ENCODE assay signal across 7 mouse cellular contexts in the genomic region with DNA sequence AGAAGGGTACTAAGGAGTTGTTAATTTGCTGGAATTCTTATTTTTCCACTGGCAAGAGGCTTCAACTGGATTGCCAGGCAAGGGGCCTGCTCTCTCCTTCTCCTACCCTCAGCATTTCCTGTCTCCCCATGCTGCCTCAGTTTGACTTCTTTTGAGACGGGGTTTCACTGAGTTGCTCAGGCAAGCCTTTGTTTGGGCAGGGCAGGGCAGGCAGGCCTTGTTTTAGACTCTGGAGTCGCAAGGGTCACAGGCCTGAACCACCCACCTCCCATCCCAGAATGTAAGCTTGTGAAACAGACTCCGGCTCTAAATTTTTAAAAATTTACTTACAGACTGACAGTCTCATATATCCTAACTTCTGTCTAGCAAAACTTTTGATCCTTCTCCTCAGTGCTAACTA. TPM values are rescaled to one million over a fixed set of nuclear protein-coding genes. Genes with fewer than 3 reads are reported as not detected.
A peak's percentile ranks its signal among the peaks of the same experiment; 100 is the strongest.
DNase-seq lines count a peak whose midpoint lies in the region; ATAC-seq and TF ChIP-seq lines count a peak whose summit lies in the region.

No protein-coding gene starts in this region.

- DNase-seq in lung, postnatal 0 days (ENCODE audit: low spot score): no peak
- no peak for DNase-seq in lung, postnatal 36 days
- DNase-seq in forebrain, embryonic 11.5 days (ENCODE audit: low spot score): no peak
- no peak for DNase-seq in limb, embryonic 14.5 days (ENCODE audit: low spot score)
- DNase-seq in gastrocnemius, postnatal 25 days: no peak
- no peak for DNase-seq in left cerebral cortex, adult 8-10 months (ENCODE audit: low spot score in 2 of 2)

- 43% methylated on average over 3 of the region's 3 CpGs for WGBS in lung, postnatal 0 days
- 29% methylated on average over 3 of the region's 3 CpGs for WGBS in forebrain, embryonic 11.5 days
- 49% methylated on average over 3 of the region's 3 CpGs for WGBS in limb, embryonic 14.5 days
- WGBS in stomach, embryonic 15.5 days: 34% methylated on average over 3 of the region's 3 CpGs

- ATAC-seq in lung, postnatal 0 days: no peak
- ATAC-seq in forebrain, embryonic 11.5 days (replicated peaks; ENCODE audit: low FRiP score): no peak
- ATAC-seq in limb, embryonic 14.5 days (ENCODE audit: low FRiP score, low read depth): no peak
- no peak for ATAC-seq in stomach, embryonic 15.5 days (ENCODE audit: insufficient read depth, low FRiP score, low read depth)

- TF ChIP-seq CTCF in lung, postnatal 0 days (IDR thresholded peaks at IDR 0.05): no peak

- no peaks in the 10 kb centered on the region for H3K9me3 ChIP-seq in lung, postnatal 0 days (ENCODE audit: low read length)
- H3K9me3 ChIP-seq in forebrain, embryonic 11.5 days (ENCODE audit: control insufficient read depth, low read length): no peaks in the 10 kb centered on the region
- H3K9me3 ChIP-seq in limb, embryonic 14.5 days (ENCODE audit: control insufficient read depth, low read length): no peaks in the 10 kb centered on the region
- no peaks in the 10 kb centered on the region for H3K9me3 ChIP-seq in stomach, embryonic 15.5 days

- H3K4me1 ChIP-seq in lung, postnatal 0 days (ENCODE audit: insufficient read depth, low read depth, low read length): peaks cover 8% of the 10 kb centered on the region; the same call in 1 of the 2 replicates
- H3K4me1 ChIP-seq in forebrain, embryonic 11.5 days (replicated peaks; ENCODE audit: control insufficient read depth, insufficient read depth, low read length): peaks cover 2% of the 10 kb centered on the region; the same call in 1 of the 2 replicates
- peaks cover 22% of the 10 kb centered on the region; the same call in 1 of the 2 replicates for H3K4me1 ChIP-seq in limb, embryonic 14.5 days (ENCODE audit: control insufficient read depth, insufficient read depth, low read length)
- 0 out of 2 replicates have a peak, but pooled peaks cover 10% of the 10 kb centered on the region for H3K4me1 ChIP-seq in stomach, embryonic 15.5 days

- TF ChIP-seq EP300 in lung, postnatal 0 days (IDR thresholded peaks at IDR 0.05): no peak

- no peak overlapping the region for H3K9ac ChIP-seq in lung, postnatal 0 days (replicated peaks; ENCODE audit: low read depth)
- H3K9ac ChIP-seq in forebrain, embryonic 11.5 days (ENCODE audit: low read length): peak overlapping the region; percentile 93; the same call in 1 of the 2 replicates
- H3K9ac ChIP-seq in limb, embryonic 14.5 days (ENCODE audit: low read depth, low read length, severe bottlenecking): no peak overlapping the region
- no peak overlapping the region for H3K9ac ChIP-seq in stomach, embryonic 15.5 days

- 0 out of 2 replicates have a peak overlapping the region, but pooled peaks have one; percentile 76 for H3K4me2 ChIP-seq in lung, postnatal 0 days (replicated peaks; ENCODE audit: low read depth, low read length)
- H3K4me2 ChIP-seq in forebrain, embryonic 11.5 days (ENCODE audit: low read depth, low read length, severe bottlenecking): no peak overlapping the region
- H3K4me2 ChIP-seq in limb, embryonic 14.5 days (replicated peaks; ENCODE audit: low read depth, low read length, severe bottlenecking): no peak overlapping the region
- H3K4me2 ChIP-seq in stomach, embryonic 15.5 days: peak overlapping the region; percentile 70; the same call in 1 of the 2 replicates

- no peaks in the 10 kb centered on the region for H3K27me3 ChIP-seq in lung, postnatal 0 days (replicated peaks; ENCODE audit: insufficient read depth, low read length)
- H3K27me3 ChIP-seq in forebrain, embryonic 11.5 days (ENCODE audit: control insufficient read depth, insufficient read depth, low read length): no peaks in the 10 kb centered on the region
- no peaks in the 10 kb centered on the region for H3K27me3 ChIP-seq in limb, embryonic 14.5 days (ENCODE audit: control insufficient read depth, insufficient read depth, low read length)
- no peaks in the 10 kb centered on the region for H3K27me3 ChIP-seq in stomach, embryonic 15.5 days (replicated peaks)

- no peaks in the 10 kb centered on the region for H3K36me3 ChIP-seq in lung, postnatal 0 days (ENCODE audit: insufficient read depth, low read length)
- H3K36me3 ChIP-seq in forebrain, embryonic 11.5 days (ENCODE audit: control insufficient read depth, insufficient read depth, low read length): peaks cover 2% of the 10 kb centered on the region; the same call in 1 of the 2 replicates
- peaks cover 17% of the 10 kb centered on the region for H3K36me3 ChIP-seq in limb, embryonic 14.5 days (ENCODE audit: control insufficient read depth, insufficient read depth, low read length)
- no peaks in the 10 kb centered on the region for H3K36me3 ChIP-seq in stomach, embryonic 15.5 days

- H3K4me3 ChIP-seq in lung, postnatal 0 days (ENCODE audit: low read depth, low read length): no peak overlapping the region
- no peak overlapping the region; the same call in 1 of the 2 replicates for H3K4me3 ChIP-seq in forebrain, embryonic 11.5 days (ENCODE audit: low read depth, low read length)
- H3K4me3 ChIP-seq in limb, embryonic 14.5 days (replicated peaks; ENCODE audit: low read length): no peak overlapping the region
- H3K4me3 ChIP-seq in stomach, embryonic 15.5 days (replicated peaks): no peak overlapping the region

- peak overlapping the region; percentile 99 for H3K27ac ChIP-seq in lung, postnatal 0 days (ENCODE audit: low read length)
- peak overlapping the region; percentile 95; the same call in 1 of the 2 replicates for H3K27ac ChIP-seq in forebrain, embryonic 11.5 days (ENCODE audit: low read depth, low read length)
- H3K27ac ChIP-seq in limb, embryonic 14.5 days (replicated peaks; ENCODE audit: low read depth, low read length): peak overlapping the region; percentile 98
- H3K27ac ChIP-seq in stomach, embryonic 15.5 days: peak overlapping the region; percentile 96

- no peak for TF ChIP-seq POLR2A in limb, embryonic 14.5 days (IDR thresholded peaks at IDR 0.05; ENCODE audit: borderline replicate concordance, extremely low read depth, insufficient read depth, insufficient read length)

RNA-seq across cellular contexts. Expression of a gene that starts 1.7 kb away (rescaled TPM):
- polyA plus RNA-seq in lung, postnatal 0 days (2015; fragmentation: Nextera tagmentation; extraction: Ambion mirVana): 956 and 1,427 TPM in 2 replicates
- 3,498 and 3,614 TPM in 2 replicates for polyA plus RNA-seq in forebrain, embryonic 11.5 days (2014; fragmentation: Nextera tagmentation; extraction: Ambion mirVana)
- polyA plus RNA-seq in limb, embryonic 14.5 days (2012; rRNA removed): 2,115 and 2,701 TPM in 2 replicates
- 1,955 and 2,023 TPM in 2 replicates for polyA plus RNA-seq in limb, embryonic 14.5 days (2014; fragmentation: Nextera tagmentation; extraction: Ambion mirVana)
- 2,024 and 2,425 TPM in 2 replicates for polyA plus RNA-seq in stomach, embryonic 15.5 days (2015; fragmentation: Nextera tagmentation; extraction: Ambion mirVana)
- 1,000 to 10,000 TPM; 1,183 to 1,197 TPM for total RNA-seq in gastrocnemius, postnatal 25 days (2021)
- total RNA-seq in left cerebral cortex, adult 8-10 months (2022): 1,000 to 10,000 TPM; 1,516 to 1,907 (median 1,709) TPM

Comparison
In these comparisons a context has a peak if more than half of its experiments do, and no peak if none do; other contexts are left out.
1. H3K4me2 ChIP-seq: peak in lung, postnatal 0 days (single experiment) and stomach, embryonic 15.5 days (single experiment); none in forebrain, embryonic 11.5 days (single experiment) and limb, embryonic 14.5 days (single experiment).
2. Peak in every context shown above with its lines, with median percentiles within 50 percentile points of each other: H3K27ac ChIP-seq.